Mouse (Mus musculus) stomach, embryonic 15.5 days (tissue): ENCODE results near the gene Sh3bgrl3. TPM values are rescaled to one million over a fixed set of nuclear protein-coding genes. Genes with fewer than 3 reads are reported as not detected.
A peak's percentile ranks its signal among the peaks of the same experiment; 100 is the strongest.

Experiments used
- ATAC-seq: fragments of 200-750 bp; cut with Nextera tagmentation; 2 replicates; pipeline ENCODE4 v1.8.0; 2017; ENCODE audit warnings: low read depth, moderate number of reproducible peaks, moderate TSS enrichment; ENCODE audit not compliant: insufficient read depth, low FRiP score
- H3K27ac ChIP-seq: fragments of 300-500 bp; sonication (generic); 2 replicates; pipeline ENCODE4 v1.5.1; 2015; ENCODE audit warnings: mild to moderate bottlenecking, inconsistent platforms
- H3K27me3 ChIP-seq: fragments of 300-500 bp; sonication (generic); replicated peaks from 2 replicates; pipeline ENCODE4 v1.6.1; 2015; ENCODE audit warnings: inconsistent platforms
- H3K36me3 ChIP-seq: fragments of 300-500 bp; sonication (generic); 2 replicates; pipeline ENCODE4 v1.6.1; 2015; ENCODE audit warnings: inconsistent platforms
- H3K4me1 ChIP-seq: fragments of 300-500 bp; sonication (generic); 2 replicates; pipeline ENCODE4 v1.6.1; 2015; ENCODE audit warnings: inconsistent platforms
- H3K4me2 ChIP-seq: fragments of 300-500 bp; sonication (generic); 2 replicates; pipeline ENCODE4 v1.6.1; 2015; ENCODE audit warnings: mild to moderate bottlenecking, inconsistent platforms
- H3K4me3 ChIP-seq: fragments of 300-500 bp; sonication (generic); replicated peaks from 2 replicates; pipeline ENCODE4 v1.5.1; 2015; ENCODE audit warnings: inconsistent platforms
- H3K9ac ChIP-seq: fragments of 300-500 bp; sonication (generic); 2 replicates; pipeline ENCODE4 v1.6.1; 2015; ENCODE audit warnings: inconsistent platforms
- H3K9me3 ChIP-seq: fragments of 300-500 bp; sonication (generic); 2 replicates; pipeline ENCODE4 v1.6.1; 2016; ENCODE audit warnings: inconsistent platforms
- whole genome bisulfite sequencing: fragments of 180-500 bp; shearing (Covaris S2); methylation state at CpG from one replicate; pipeline ENCODE4 v1.1.7; 2015; 5-methylcytosine and 5-hydroxymethylcytosine counted together
- polyA plus RNA-seq: library from polyadenylated mRNA; unstranded; fragments of >200 nt; fragmentation: Nextera tagmentation; extraction: Ambion mirVana; gene quantifications from 2 replicates; pipeline ENCODE4 v1.2.1, GENCODE M21; 2015

Gene Sh3bgrl3
- polyA plus RNA-seq, 1 experiment from 2014 or later = 395 TPM

GRCm38 (mm10) chr4:134127121-134127455 is 1.5 kb downstream of the Sh3bgrl3 start:
- H3K27me3 ChIP-seq = no peaks in the 10 kb centered on the region
- H3K36me3 ChIP-seq = no peaks in the 10 kb centered on the region
- H3K4me1 ChIP-seq = peaks cover 32% of the 10 kb centered on the region
- H3K9ac ChIP-seq = no peak overlapping the region
- H3K9me3 ChIP-seq = no peaks in the 10 kb centered on the region
- H3K4me3 ChIP-seq = peak overlapping the region; percentile 80; the same call in 1 of the 2 replicates
- peak overlapping the region; percentile 72 for H3K4me2 ChIP-seq
- 81% methylated on average over 7 of the region's 7 CpGs for WGBS
- no peak overlapping the region for H3K27ac ChIP-seq
- ATAC-seq = no peak

- ATAC-seq = no peak
- Histone ChIP-seq H3K9me3 (no peaks in the 10 kb centered on the region), H3K4me1 (peaks cover 36% of the 10 kb centered on the region), H3K9ac (no peak overlapping the region), H3K4me3 (no peak overlapping the region), H3K36me3 (no peaks in the 10 kb centered on the region), H3K4me2 (peak overlapping the region; percentile 72), H3K27ac (no peak overlapping the region), H3K27me3 (no peaks in the 10 kb centered on the region)
- WGBS = 84% methylated on average over 21 of the region's 21 CpGs
Observed at GRCm38 (mm10) chr4:134126300-134127120, 2.1 kb downstream of the Sh3bgrl3 start.

- WGBS = 87% methylated on average over 15 of the region's 15 CpGs
- Histone ChIP-seq H3K36me3 (no peaks in the 10 kb centered on the region), H3K9me3 (no peaks in the 10 kb centered on the region), H3K9ac (no peak overlapping the region), H3K4me1 (peaks cover 42% of the 10 kb centered on the region), H3K27me3 (no peaks in the 10 kb centered on the region), H3K4me3 (no peak overlapping the region), H3K4me2 (no peak overlapping the region), H3K27ac (no peak overlapping the region)
- ATAC-seq = no peak
Observed at GRCm38 (mm10) chr4:134125383-134126060, 3.1 kb downstream of the Sh3bgrl3 start.

GRCm38 (mm10) chr4:134123680-134124551 is 4.7 kb downstream of the Sh3bgrl3 start:
- Histone ChIP-seq H3K27me3 (no peaks in the 10 kb centered on the region), H3K4me1 (peaks cover 37% of the 10 kb centered on the region), H3K9ac (no peak overlapping the region), H3K4me2 (0 out of 2 replicates have a peak overlapping the region, but pooled peaks have one; percentile 10), H3K4me3 (no peak overlapping the region), H3K27ac (no peak overlapping the region), H3K9me3 (no peaks in the 10 kb centered on the region), H3K36me3 (no peaks in the 10 kb centered on the region)
- no peak for ATAC-seq
- 23% methylated on average over 17 of the region's 17 CpGs for WGBS

- 98% methylated on average over 6 of the region's 6 CpGs for WGBS
- Histone ChIP-seq H3K27ac (no peak overlapping the region), H3K9me3 (no peaks in the 10 kb centered on the region), H3K4me2 (no peak overlapping the region), H3K9ac (no peak overlapping the region), H3K4me3 (no peak overlapping the region), H3K36me3 (no peaks in the 10 kb centered on the region), H3K27me3 (no peaks in the 10 kb centered on the region), H3K4me1 (peaks cover 37% of the 10 kb centered on the region)
- ATAC-seq = no peak
Observed at GRCm38 (mm10) chr4:134123147-134123546, 5.4 kb downstream of the Sh3bgrl3 start.

GRCm38 (mm10) chr4:134122281-134122680 is 6.3 kb downstream of the Sh3bgrl3 start:
- no peak for ATAC-seq
- WGBS = 41% methylated on average over 3 of the region's 3 CpGs

GRCm38 (mm10) chr4:134121571-134121970 is 7.0 kb downstream of the Sh3bgrl3 start:
- H3K4me3 ChIP-seq = no peak overlapping the region
- peaks cover 22% of the 10 kb centered on the region for H3K4me1 ChIP-seq
- WGBS = 35% methylated on average over 4 of the region's 4 CpGs
- no peak overlapping the region for H3K4me2 ChIP-seq
- H3K9ac ChIP-seq = no peak overlapping the region
- ATAC-seq = no peak
- no peak overlapping the region for H3K27ac ChIP-seq
- no peaks in the 10 kb centered on the region for H3K9me3 ChIP-seq
- no peaks in the 10 kb centered on the region for H3K27me3 ChIP-seq
- no peaks in the 10 kb centered on the region for H3K36me3 ChIP-seq

More at GRCm38 (mm10) chr4:134122281-134122680, 6.3 kb downstream of the Sh3bgrl3 start:
- no peaks in the 10 kb centered on the region for H3K36me3 ChIP-seq
- H3K4me2 ChIP-seq = no peak overlapping the region
- H3K4me3 ChIP-seq = no peak overlapping the region
- H3K27ac ChIP-seq = no peak overlapping the region
- H3K27me3 ChIP-seq = no peaks in the 10 kb centered on the region
- H3K4me1 ChIP-seq = peaks cover 29% of the 10 kb centered on the region
- H3K9me3 ChIP-seq = no peaks in the 10 kb centered on the region
- H3K9ac ChIP-seq = no peak overlapping the region

- Histone ChIP-seq H3K4me1 (peaks cover 20% of the 10 kb centered on the region; the same call in 1 of the 2 replicates), H3K36me3 (no peaks in the 10 kb centered on the region), H3K9me3 (no peaks in the 10 kb centered on the region), H3K27me3 (no peaks in the 10 kb centered on the region), H3K9ac (no peak overlapping the region), H3K4me2 (no peak overlapping the region), H3K27ac (no peak overlapping the region), H3K4me3 (no peak overlapping the region)
- ATAC-seq = no peak
- 71% methylated on average over 4 of the region's 4 CpGs for WGBS
Observed at GRCm38 (mm10) chr4:134120916-134121315, 7.7 kb downstream of the Sh3bgrl3 start.

- WGBS = 75% methylated on average over 6 of the region's 6 CpGs
Observed at GRCm38 (mm10) chr4:134120192-134120805, 8.3 kb downstream of the Sh3bgrl3 start.

GRCm38 (mm10) chr4:134119644-134120043 is 8.9 kb downstream of the Sh3bgrl3 start:
- WGBS = 68% methylated on average over 9 of the region's 9 CpGs
- no peaks in the 10 kb centered on the region for H3K36me3 ChIP-seq
- no peaks in the 10 kb centered on the region for H3K27me3 ChIP-seq
- H3K9me3 ChIP-seq = no peaks in the 10 kb centered on the region
- H3K4me1 ChIP-seq = peaks cover 20% of the 10 kb centered on the region; the same call in 1 of the 2 replicates
- ATAC-seq = no peak
- no peak overlapping the region for H3K27ac ChIP-seq
- no peak overlapping the region for H3K4me3 ChIP-seq
- no peak overlapping the region for H3K9ac ChIP-seq
- H3K4me2 ChIP-seq = no peak overlapping the region

More at GRCm38 (mm10) chr4:134120192-134120805, 8.3 kb downstream of the Sh3bgrl3 start:
- no peak overlapping the region for H3K27ac ChIP-seq
- H3K36me3 ChIP-seq = no peaks in the 10 kb centered on the region
- H3K27me3 ChIP-seq = no peaks in the 10 kb centered on the region
- no peak overlapping the region for H3K9ac ChIP-seq
- peaks cover 20% of the 10 kb centered on the region; the same call in 1 of the 2 replicates for H3K4me1 ChIP-seq
- H3K9me3 ChIP-seq = no peaks in the 10 kb centered on the region
- no peak for ATAC-seq
- no peak overlapping the region for H3K4me2 ChIP-seq
- H3K4me3 ChIP-seq = no peak overlapping the region

GRCm38 (mm10) chr4:134119042-134119441 is 9.5 kb downstream of the Sh3bgrl3 start:
- H3K9ac ChIP-seq = no peak overlapping the region
- no peaks in the 10 kb centered on the region for H3K27me3 ChIP-seq
- no peak overlapping the region for H3K4me2 ChIP-seq
- H3K4me3 ChIP-seq = no peak overlapping the region
- H3K36me3 ChIP-seq = no peaks in the 10 kb centered on the region
- no peak for ATAC-seq
- H3K4me1 ChIP-seq = peaks cover 15% of the 10 kb centered on the region; the same call in 1 of the 2 replicates
- H3K9me3 ChIP-seq = no peaks in the 10 kb centered on the region
- H3K27ac ChIP-seq = no peak overlapping the region
- WGBS = 71% methylated on average over 5 of the region's 5 CpGs
